Mouse (Mus musculus): ENCODE results near the gene Chrna9.

DNA sequence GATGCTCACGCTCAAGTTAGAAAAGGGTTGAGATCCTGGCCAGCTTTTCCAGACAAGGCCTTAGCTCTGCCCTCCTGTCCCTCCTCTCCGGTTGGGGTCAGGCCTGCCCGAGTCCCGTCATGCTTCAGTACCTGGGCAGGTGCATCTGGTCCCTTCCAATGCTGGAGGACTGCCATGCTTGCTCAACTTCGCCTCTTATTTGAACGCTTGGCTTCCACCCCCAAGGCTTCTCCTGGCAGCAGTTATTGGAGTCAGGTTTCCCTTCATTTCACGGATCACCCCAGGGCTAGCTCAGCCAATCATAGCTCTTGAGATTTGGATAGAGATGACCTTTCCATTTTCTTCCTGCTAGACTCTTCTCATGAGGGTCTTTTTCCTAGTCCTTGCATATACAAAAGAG lies 65.4 kb downstream of the Chrna9 start:
- TF ChIP-seq CTCF (IDR thresholded peaks at IDR 0.05; ENCODE audit: borderline replicate concordance, extremely low read depth, insufficient read depth, insufficient read length) (no peak), POLR2A (IDR thresholded peaks at IDR 0.05; ENCODE audit: borderline replicate concordance, extremely low read depth, insufficient read depth, insufficient read length, poor library complexity, severe bottlenecking) (no peak)
